Mouse (Mus musculus) lung, postnatal 0 days (tissue): ENCODE measurements around the gene 2010111I01Rik.

Experiments used
- CTCF ChIP-seq: IDR thresholded peaks from 2 replicates; pipeline ENCODE4 v1.5.1; 2016; ENCODE audit warnings: antibody characterized with exemption, mild to moderate bottlenecking
- EP300 ChIP-seq: IDR thresholded peaks from 2 replicates; pipeline ENCODE4 v1.6.1; 2016; ENCODE audit warnings: antibody characterized with exemption, mild to moderate bottlenecking, control low read depth

- TF ChIP-seq CTCF: no peak
- TF ChIP-seq EP300: no peak
Measured at GRCm38 (mm10) chr13:63176131-63176530, 211.4 kb downstream of the 2010111I01Rik start.
